Mouse (Mus musculus) ES-Bruce4 (cell line): ENCODE results near the gene Col4a5. TPM values are rescaled to one million over a fixed set of nuclear protein-coding genes. Genes with fewer than 3 reads are reported as not detected.

Source experiments
- H3K27ac ChIP-seq: 2 replicates; pipeline ENCODE4 v1.5.1; 2012; ENCODE audit warnings: low read length, inconsistent platforms; ENCODE audit not compliant: insufficient read depth
- H3K27me3 ChIP-seq: 2 replicates; pipeline ENCODE4 v1.6.1; 2012; ENCODE audit warnings: mild to moderate bottlenecking, low read length, inconsistent platforms; ENCODE audit not compliant: control insufficient read depth, poor library complexity, insufficient read depth, severe bottlenecking
- H3K36me3 ChIP-seq: 2 replicates; pipeline ENCODE4 v1.6.1; 2012; ENCODE audit warnings: inconsistent platforms, mild to moderate bottlenecking, low read length, moderate library complexity; ENCODE audit not compliant: control insufficient read depth, poor library complexity, insufficient read depth, severe bottlenecking
- H3K4me1 ChIP-seq: one replicate; pipeline ENCODE4 v1.8.1; 2011; ENCODE audit warnings: low read length; ENCODE audit not compliant: control insufficient read depth, insufficient read depth
- H3K4me3 ChIP-seq: 2 replicates; pipeline ENCODE4 v1.5.1; 2011; ENCODE audit warnings: low read depth, mild to moderate bottlenecking, low read length
- H3K9ac ChIP-seq: 2 replicates; pipeline ENCODE4 v1.6.1; 2012; ENCODE audit warnings: low read depth, mild to moderate bottlenecking, inconsistent platforms; ENCODE audit not compliant: poor library complexity, severe bottlenecking
- H3K9me3 ChIP-seq: replicated peaks from 2 replicates; pipeline ENCODE4 v1.6.1; 2012; ENCODE audit warnings: mild to moderate bottlenecking, low read length, inconsistent platforms; ENCODE audit not compliant: control insufficient read depth, poor library complexity, insufficient read depth, severe bottlenecking
- CTCF ChIP-seq: IDR thresholded peaks from one replicate; pipeline ENCODE4 v1.8.1; 2011; ENCODE audit warnings: low read depth, low read length
- EP300 ChIP-seq: IDR thresholded peaks from 2 replicates; pipeline ENCODE4 v1.6.1; 2011; ENCODE audit warnings: low read depth, low read length; ENCODE audit not compliant: insufficient read depth
- POLR2A ChIP-seq: IDR thresholded peaks from one replicate; pipeline ENCODE4 v1.8.1; 2011; ENCODE audit warnings: low read length; ENCODE audit not compliant: insufficient read depth
- polyA plus RNA-seq: library from polyadenylated mRNA; stranded (reverse); fragments of >200 nt; gene quantifications from 2 replicates; pipeline ENCODE4 v1.2.4, GENCODE M21; 2011; ENCODE audit warnings: low read depth; ENCODE audit not compliant: missing spikeins, insufficient read depth, insufficient read length

The Col4a5 gene
- polyA plus RNA-seq, 1 experiment, result 3.1 TPM

GRCm38 (mm10) chrX:141721725-141722124 lies 246.5 kb downstream of the Col4a5 start:
- H3K9me3 ChIP-seq, result no peaks in the 10 kb centered on the region
- no peak for TF ChIP-seq POLR2A
- no peak for TF ChIP-seq CTCF
- no peak for TF ChIP-seq EP300
- no peaks in the 10 kb centered on the region for H3K36me3 ChIP-seq
- no peak overlapping the region for H3K27ac ChIP-seq
- peaks cover 11% of the 10 kb centered on the region for H3K27me3 ChIP-seq
- H3K4me3 ChIP-seq, result peak overlapping the region; percentile 16
- no peaks in the 10 kb centered on the region for H3K4me1 ChIP-seq
- no peak overlapping the region for H3K9ac ChIP-seq

GRCm38 (mm10) chrX:141723936-141724335 lies 248.8 kb downstream of the Col4a5 start:
- no peak overlapping the region for H3K27ac ChIP-seq
- no peaks in the 10 kb centered on the region for H3K4me1 ChIP-seq
- H3K9me3 ChIP-seq, result no peaks in the 10 kb centered on the region
- TF ChIP-seq POLR2A (no peak), EP300 (no peak), CTCF (no peak)
- H3K4me3 ChIP-seq, result peak overlapping the region; percentile 49
- H3K36me3 ChIP-seq, result no peaks in the 10 kb centered on the region
- no peak overlapping the region for H3K9ac ChIP-seq
- H3K27me3 ChIP-seq, result peaks cover 11% of the 10 kb centered on the region

GRCm38 (mm10) chrX:141724391-141724891 lies 249.3 kb downstream of the Col4a5 start:
- H3K4me1 ChIP-seq, result no peaks in the 10 kb centered on the region
- peaks cover 11% of the 10 kb centered on the region for H3K27me3 ChIP-seq
- H3K4me3 ChIP-seq, result peak overlapping the region; percentile 49
- no peaks in the 10 kb centered on the region for H3K9me3 ChIP-seq
- no peak overlapping the region for H3K9ac ChIP-seq
- H3K36me3 ChIP-seq, result no peaks in the 10 kb centered on the region
- H3K27ac ChIP-seq, result no peak overlapping the region
- no peak for TF ChIP-seq POLR2A
- TF ChIP-seq CTCF, result no peak
- TF ChIP-seq EP300, result no peak

GRCm38 (mm10) chrX:141724937-141725918 lies 250.0 kb downstream of the Col4a5 start, which contains the start of gene Irs4:
Irs4 (minus strand) TSS chrX:141725263.
- no peaks in the 10 kb centered on the region for H3K36me3 ChIP-seq
- no peak for TF ChIP-seq POLR2A
- TF ChIP-seq CTCF, result no peak
- no peak for TF ChIP-seq EP300
- H3K27me3 ChIP-seq, result peaks cover 11% of the 10 kb centered on the region
- H3K9me3 ChIP-seq, result no peaks in the 10 kb centered on the region
- H3K27ac ChIP-seq, result no peak within 1 kb of the TSS
- H3K4me1 ChIP-seq, result no peaks in the 10 kb centered on the region
- H3K4me3 ChIP-seq, result peak within 1 kb of the TSS; percentile 65
- H3K9ac ChIP-seq, result no peak within 1 kb of the TSS

GRCm38 (mm10) chrX:141729570-141729969 lies 254.4 kb downstream of the Col4a5 start:
- no peak overlapping the region for H3K9ac ChIP-seq
- no peak overlapping the region for H3K4me3 ChIP-seq
- no peaks in the 10 kb centered on the region for H3K4me1 ChIP-seq
- H3K36me3 ChIP-seq, result no peaks in the 10 kb centered on the region
- TF ChIP-seq POLR2A (no peak), EP300 (no peak), CTCF (no peak)
- no peaks in the 10 kb centered on the region for H3K27me3 ChIP-seq
- no peak overlapping the region for H3K27ac ChIP-seq
- H3K9me3 ChIP-seq, result no peaks in the 10 kb centered on the region

Other genes starting within 250 kb of the Col4a5 start
- gene Col4a6, start 1.3 kb upstream of the Col4a5 start, polyA plus RNA-seq, result 0.53 and 0.96 TPM in 2 replicates
- gene Irs4, start 249.9 kb downstream of the Col4a5 start, polyA plus RNA-seq, result 0.87 and 1.6 TPM in 2 replicates